Mouse (Mus musculus): ENCODE results near the gene Stx2.
A peak's percentile ranks its signal among the peaks of the same experiment; 100 is the strongest.

Gene Stx2

GRCm38 (mm10) chr5:129008412-129008826 is at the start of gene Stx2:
Gene Stx2 (minus strand): TSS chr5:129008574.
- peak; percentile 88 for DNase-seq (ENCODE audit: low spot score)

GRCm38 (mm10) chr5:129054675-129055284 is 46.4 kb upstream of the Stx2 start:
- DNase-seq (ENCODE audit: low spot score), result no peak

- no peak for DNase-seq (ENCODE audit: low spot score)
Observed at GRCm38 (mm10) chr5:129052636-129053355, 44.4 kb upstream of the Stx2 start.

GRCm38 (mm10) chr5:129051910-129052309 is 43.5 kb upstream of the Stx2 start:
- no peak for DNase-seq (ENCODE audit: low spot score)

GRCm38 (mm10) chr5:129049372-129049771 is 41.0 kb upstream of the Stx2 start:
- DNase-seq (ENCODE audit: low spot score), result no peak

GRCm38 (mm10) chr5:129045641-129046580 is 37.5 kb upstream of the Stx2 start:
- no peak for DNase-seq (ENCODE audit: low spot score)

- no peak for DNase-seq (ENCODE audit: low spot score)
Observed at GRCm38 (mm10) chr5:129037739-129038138, 29.4 kb upstream of the Stx2 start.

GRCm38 (mm10) chr5:129036678-129037077 is 28.3 kb upstream of the Stx2 start:
- DNase-seq (ENCODE audit: low spot score), result no peak

GRCm38 (mm10) chr5:129029131-129029723 is 20.9 kb upstream of the Stx2 start:
- no peak for DNase-seq (ENCODE audit: low spot score)

- DNase-seq (ENCODE audit: low spot score), result no peak
Observed at GRCm38 (mm10) chr5:129026637-129027036, 18.3 kb upstream of the Stx2 start.

- no peak for DNase-seq (ENCODE audit: low spot score)
Observed at GRCm38 (mm10) chr5:129026171-129026570, 17.8 kb upstream of the Stx2 start.

- no peak for DNase-seq (ENCODE audit: low spot score)
Observed at GRCm38 (mm10) chr5:129025725-129026124, 17.4 kb upstream of the Stx2 start.

GRCm38 (mm10) chr5:129025048-129025447 is 16.7 kb upstream of the Stx2 start:
- DNase-seq (ENCODE audit: low spot score), result no peak

GRCm38 (mm10) chr5:129020731-129021130 is 12.4 kb upstream of the Stx2 start:
- peak; percentile 63 for DNase-seq (ENCODE audit: low spot score)

- DNase-seq (ENCODE audit: low spot score), result no peak
Observed at GRCm38 (mm10) chr5:129020300-129020668, 11.9 kb upstream of the Stx2 start.

GRCm38 (mm10) chr5:129019497-129020299 is 11.3 kb upstream of the Stx2 start, which contains the start of gene Ran:
Gene Ran (plus strand): TSS chr5:129020069.
- DNase-seq (ENCODE audit: low spot score), result peak; percentile 95

GRCm38 (mm10) chr5:129018782-129019489 is 10.6 kb upstream of the Stx2 start:
- DNase-seq (ENCODE audit: low spot score), result peak; percentile 66

GRCm38 (mm10) chr5:129016370-129016769 is 8.0 kb upstream of the Stx2 start:
- DNase-seq (ENCODE audit: low spot score), result no peak

- DNase-seq (ENCODE audit: low spot score), result no peak
Observed at GRCm38 (mm10) chr5:129015540-129015939, 7.2 kb upstream of the Stx2 start.

- no peak for DNase-seq (ENCODE audit: low spot score)
Observed at GRCm38 (mm10) chr5:129015020-129015419, 6.6 kb upstream of the Stx2 start.

- DNase-seq (ENCODE audit: low spot score), result no peak
Observed at GRCm38 (mm10) chr5:129010937-129011336, 2.6 kb upstream of the Stx2 start.
